ENCODE assay signal across 15 mouse cellular contexts in the genomic region with DNA sequence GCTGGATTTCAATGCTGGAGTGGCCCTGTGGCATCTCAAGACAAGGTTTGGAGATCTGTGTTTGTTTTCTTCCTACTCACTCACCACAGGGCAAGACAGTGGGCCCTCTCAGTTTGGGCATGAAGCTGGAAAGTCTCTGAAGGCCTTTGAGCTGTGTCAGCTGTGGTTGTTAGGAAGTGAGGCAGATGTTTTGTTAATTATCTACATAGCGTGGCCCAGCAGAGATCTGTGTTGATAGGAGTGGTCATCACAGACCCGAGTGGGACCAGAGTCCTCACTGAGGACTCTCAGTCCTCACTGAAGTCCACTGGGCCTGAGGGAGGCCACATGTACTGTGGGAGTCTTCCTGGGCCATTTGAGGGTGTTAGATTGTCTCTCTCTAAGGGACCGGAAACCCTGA. TPM values are rescaled to one million over a fixed set of nuclear protein-coding genes. Genes with fewer than 3 reads are reported as not detected.
DNase-seq lines count a peak whose midpoint lies in the region; ATAC-seq and TF ChIP-seq lines count a peak whose summit lies in the region.
"Had no signal": no experiment of that assay in that cellular context is flagged by ENCODE, and none has a peak within 500 bp of the region (broad histone marks: within the 10 kb centered on the region; RNA-seq: fewer than 3 reads in every experiment).

No protein-coding gene starts in this region.

- no peak for TF ChIP-seq CTCF in liver, postnatal 0 days (IDR thresholded peaks at IDR 0.05; ENCODE audit: low read depth)

- intact Hi-C loops in heart, postnatal 10 days (cut with DNase I): no loop called here

- H3K4me3 ChIP-seq in heart, embryonic 15.5 days: no peak overlapping the region
- H3K4me3 ChIP-seq in liver, postnatal 0 days (ENCODE audit: low read depth, low read length): no peak overlapping the region
- H3K4me3 ChIP-seq in brown adipose tissue, adult 24 weeks (ENCODE audit: insufficient read depth, low read depth, low read length): no peak overlapping the region
- no peak overlapping the region for H3K4me3 ChIP-seq in limb, embryonic 15.5 days
- H3K4me3 ChIP-seq: embryonic facial prominence, embryonic 13.5 days; neural tube, embryonic 15.5 days had no signal

- no peaks in the 10 kb centered on the region for H3K27me3 ChIP-seq in heart, embryonic 15.5 days
- no peaks in the 10 kb centered on the region for H3K27me3 ChIP-seq in liver, postnatal 0 days (ENCODE audit: insufficient read depth, low read length)
- H3K27me3 ChIP-seq in limb, embryonic 15.5 days: no peaks in the 10 kb centered on the region
- H3K27me3 ChIP-seq: embryonic facial prominence, embryonic 13.5 days; neural tube, embryonic 15.5 days had no signal

- H3K9me3 ChIP-seq in heart, embryonic 15.5 days (replicated peaks): no peaks in the 10 kb centered on the region
- no peaks in the 10 kb centered on the region for H3K9me3 ChIP-seq in liver, postnatal 0 days (ENCODE audit: low read length)
- no peaks in the 10 kb centered on the region for H3K9me3 ChIP-seq in limb, embryonic 15.5 days
- H3K9me3 ChIP-seq: embryonic facial prominence, embryonic 13.5 days; G1E; neural tube, embryonic 15.5 days had no signal

- TF ChIP-seq EP300 in liver, postnatal 0 days (IDR thresholded peaks at IDR 0.05; ENCODE audit: low read depth): no peak

- DNase-seq in heart, postnatal 10 days: no peak
- DNase-seq in liver, postnatal 0 days: no peak
- DNase-seq in liver: no peak
- DNase-seq in spleen, postnatal 36 days (ENCODE audit: low spot score in 2 of 2): no peak
- DNase-seq: adrenal gland, postnatal 36 days; gastrocnemius, postnatal 10 days; heart, postnatal 14 days; layer of hippocampus, postnatal 36 days; retina, postnatal 1 day had no signal

- no peak overlapping the region for H3K9ac ChIP-seq in heart, embryonic 15.5 days
- H3K9ac ChIP-seq in liver, postnatal 0 days (replicated peaks): 0 out of 2 replicates have a peak overlapping the region, but pooled peaks have one; percentile 8
- H3K9ac ChIP-seq in limb, embryonic 15.5 days: no peak overlapping the region
- H3K9ac ChIP-seq: embryonic facial prominence, embryonic 13.5 days; neural tube, embryonic 15.5 days had no signal

- H3K4me1 ChIP-seq in heart, embryonic 15.5 days (replicated peaks): peaks cover 71% of the 10 kb centered on the region
- peaks cover 45% of the 10 kb centered on the region for H3K4me1 ChIP-seq in liver, postnatal 0 days (ENCODE audit: insufficient read depth)
- peaks cover 58% of the 10 kb centered on the region for H3K4me1 ChIP-seq in brown adipose tissue, adult 24 weeks (ENCODE audit: control insufficient read depth, insufficient read depth, insufficient read length, low read length)
- peaks cover 50% of the 10 kb centered on the region for H3K4me1 ChIP-seq in limb, embryonic 15.5 days

- WGBS in heart, embryonic 15.5 days: 65% methylated on average over 3 of the region's 3 CpGs
- WGBS in liver, postnatal 0 days (ENCODE audit: insufficient replicate concordance): 47% methylated on average over 3 of the region's 3 CpGs
- WGBS in limb, embryonic 15.5 days: 53% methylated on average over 3 of the region's 3 CpGs

- ATAC-seq in heart, embryonic 15.5 days (replicated peaks; ENCODE audit: insufficient number of reproducible peaks, insufficient read depth, low FRiP score, low read depth): no peak
- ATAC-seq in liver, postnatal 0 days: no peak
- no peak for ATAC-seq in limb, embryonic 15.5 days (ENCODE audit: insufficient number of reproducible peaks, low FRiP score, low TSS enrichment, low read depth)

- H3K4me2 ChIP-seq in heart, embryonic 15.5 days: no peak overlapping the region
- no peak overlapping the region for H3K4me2 ChIP-seq in liver, postnatal 0 days (ENCODE audit: low read depth, low read length)
- H3K4me2 ChIP-seq in limb, embryonic 15.5 days: no peak overlapping the region
- H3K4me2 ChIP-seq: neural tube, embryonic 15.5 days had no signal

- H3K36me3 ChIP-seq in heart, embryonic 15.5 days: no peaks in the 10 kb centered on the region
- no peaks in the 10 kb centered on the region for H3K36me3 ChIP-seq in liver, postnatal 0 days (replicated peaks; ENCODE audit: insufficient read depth, low read length)
- H3K36me3 ChIP-seq in limb, embryonic 15.5 days: no peaks in the 10 kb centered on the region
- H3K36me3 ChIP-seq: neural tube, embryonic 15.5 days had no signal

- H3K27ac ChIP-seq in heart, embryonic 15.5 days: peak overlapping the region; percentile 24
- H3K27ac ChIP-seq in liver, postnatal 0 days (ENCODE audit: low read depth): 0 out of 2 replicates have a peak overlapping the region, but pooled peaks have one; percentile 24
- peak overlapping the region; percentile 64 for H3K27ac ChIP-seq in brown adipose tissue, adult 24 weeks (replicated peaks; ENCODE audit: low read depth, low read length)
- H3K27ac ChIP-seq in limb, embryonic 15.5 days: peak overlapping the region; percentile 9; the same call in 1 of the 2 replicates

RNA-seq across cellular contexts. Expression of a gene that starts 5.0 kb away (rescaled TPM):
- 60.8 and 71.4 TPM in 2 replicates for polyA plus RNA-seq in heart, embryonic 15.5 days (2015; fragmentation: Nextera tagmentation; extraction: Ambion mirVana)
- total RNA-seq in heart, postnatal 10 days (2021): 10 to 100 TPM; 10.6 to 15.2 TPM
- polyA plus RNA-seq in liver, postnatal 0 days (2015; fragmentation: Nextera tagmentation; extraction: Ambion mirVana): 30.6 and 39.7 TPM in 2 replicates
- polyA plus RNA-seq in brown adipose tissue, adult 24 weeks (2012; ENCODE audit: insufficient read depth, insufficient read length, missing spikeins): 8.5 and 15.7 TPM in 2 replicates
- 118 TPM in 2 replicates for polyA plus RNA-seq in limb, embryonic 15.5 days (2015; fragmentation: Nextera tagmentation; extraction: Ambion mirVana)

Comparison
In these comparisons a context has a peak if more than half of its experiments do, and no peak if none do; other contexts are left out.
1. H3K27ac ChIP-seq: peak in every context shown above with its lines; median percentile 64 in brown adipose tissue, adult 24 weeks; 24 in heart, embryonic 15.5 days; 24 in liver, postnatal 0 days; 9 in limb, embryonic 15.5 days.